Mouse (Mus musculus) hindbrain, embryonic 16.5 days (tissue): ENCODE measurements at regions not wholly inside any gene's neighbourhood (a gene's known extent, or its start where the extent isn't known, plus 50 kb on each side); places are given as distances from the start of the nearest gene placed in this dataset.

Source experiments
- ATAC-seq: fragments of 200-750 bp; cut with Nextera tagmentation; 2 replicates; pipeline ENCODE4 v1.8.0; 2017; ENCODE audit warnings: moderate TSS enrichment, moderate library complexity
- H3K27ac ChIP-seq: fragments of 300-500 bp; sonication (generic); 2 replicates; pipeline ENCODE4 v1.5.1; 2014; ENCODE audit warnings: low read depth, mild to moderate bottlenecking, control low read depth, low read length, moderate library complexity
- H3K27me3 ChIP-seq: fragments of 300-500 bp; sonication (generic); replicated peaks from 2 replicates; pipeline ENCODE4 v1.6.1; 2014; ENCODE audit warnings: low read length; ENCODE audit not compliant: control insufficient read depth, insufficient read depth
- H3K36me3 ChIP-seq: fragments of 300-500 bp; sonication (generic); 2 replicates; pipeline ENCODE4 v1.6.1; 2014; ENCODE audit warnings: mild to moderate bottlenecking, low read length, moderate library complexity, mixed read lengths; ENCODE audit not compliant: control insufficient read depth, insufficient read depth
- H3K4me1 ChIP-seq: fragments of 300-500 bp; sonication (generic); 2 replicates; pipeline ENCODE4 v1.6.1; 2014; ENCODE audit warnings: low read depth, low read length; ENCODE audit not compliant: control insufficient read depth, insufficient read depth
- H3K4me2 ChIP-seq: fragments of 300-500 bp; sonication (generic); 2 replicates; pipeline ENCODE4 v1.6.1; 2014; ENCODE audit warnings: mild to moderate bottlenecking, low read length, control low read depth, moderate library complexity
- H3K4me3 ChIP-seq: fragments of 300-500 bp; sonication (generic); 2 replicates; pipeline ENCODE4 v1.5.1; 2014; ENCODE audit warnings: mild to moderate bottlenecking, low read length, control low read depth, moderate library complexity
- H3K9ac ChIP-seq: fragments of 300-500 bp; sonication (generic); 2 replicates; pipeline ENCODE4 v1.6.1; 2014; ENCODE audit warnings: low read depth, mild to moderate bottlenecking, control low read depth, low read length, moderate library complexity
- H3K9me3 ChIP-seq: fragments of 300-500 bp; sonication (generic); 2 replicates; pipeline ENCODE4 v1.6.1; 2014; ENCODE audit warnings: mild to moderate bottlenecking, low read length, moderate library complexity; ENCODE audit not compliant: control insufficient read depth
- WGBS: fragments of 180-500 bp; shearing (Covaris S2); extraction: QIAGEN DNeasy Blood & Tissue Kit; methylation state at CpG from one replicate; pipeline ENCODE4 v1.1.7; 2014; 5-methylcytosine and 5-hydroxymethylcytosine counted together

- no peaks in the 10 kb centered on the region for H3K9me3 ChIP-seq
- no peak overlapping the region for H3K4me3 ChIP-seq
- H3K4me2 ChIP-seq: no peak overlapping the region
- WGBS: 85% methylated on average over 6 of the region's 6 CpGs
- no peaks in the 10 kb centered on the region for H3K4me1 ChIP-seq
- ATAC-seq: no peak
- H3K27me3 ChIP-seq: no peaks in the 10 kb centered on the region
- H3K36me3 ChIP-seq: no peaks in the 10 kb centered on the region
- H3K9ac ChIP-seq: no peak overlapping the region
- H3K27ac ChIP-seq: no peak overlapping the region
Measured at GRCm38 (mm10) chr7:37011180-37011754, 313.3 kb downstream of the Tshz3 start.

GRCm38 (mm10) chr7:37020078-37020477 lies 322.2 kb downstream of the Tshz3 start:
- H3K27me3 ChIP-seq: no peaks in the 10 kb centered on the region
- H3K4me1 ChIP-seq: no peaks in the 10 kb centered on the region
- H3K4me3 ChIP-seq: no peak overlapping the region
- 54% methylated on average over 3 of the region's 3 CpGs for WGBS
- no peaks in the 10 kb centered on the region for H3K36me3 ChIP-seq
- H3K9me3 ChIP-seq: no peaks in the 10 kb centered on the region
- H3K4me2 ChIP-seq: no peak overlapping the region
- H3K9ac ChIP-seq: no peak overlapping the region
- no peak overlapping the region for H3K27ac ChIP-seq
- ATAC-seq: no peak

DNA sequence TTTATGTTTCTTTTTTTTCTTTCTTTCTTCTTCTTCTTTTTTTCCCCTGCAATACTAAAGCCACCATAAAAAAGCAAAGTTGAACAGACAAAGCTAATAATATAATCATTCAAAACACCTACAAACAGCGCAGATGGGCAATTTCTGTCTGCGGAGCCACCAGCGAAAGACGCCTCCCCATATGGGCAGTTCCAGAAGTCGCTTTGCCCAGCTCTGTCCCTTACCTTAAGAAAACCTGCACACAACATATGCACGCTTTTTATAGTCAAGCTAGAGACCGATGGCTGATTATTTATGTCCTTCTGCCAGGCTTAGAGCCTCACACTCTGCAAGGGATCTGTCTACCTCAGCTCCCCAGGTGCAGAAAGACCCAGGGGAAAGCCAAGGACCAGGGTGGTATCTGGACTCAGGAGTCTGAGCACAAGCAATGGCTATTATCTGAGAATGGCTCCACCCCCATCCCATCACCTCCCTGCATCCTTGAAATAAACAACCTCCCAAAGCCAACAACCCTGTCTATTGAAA lies 326.6 kb downstream of the Tshz3 start:
- Histone ChIP-seq H3K9me3 (no peaks in the 10 kb centered on the region), H3K27ac (no peak overlapping the region), H3K4me1 (no peaks in the 10 kb centered on the region), H3K27me3 (no peaks in the 10 kb centered on the region), H3K4me3 (no peak overlapping the region), H3K9ac (no peak overlapping the region), H3K4me2 (no peak overlapping the region), H3K36me3 (no peaks in the 10 kb centered on the region)
- 87% methylated on average over 7 of the region's 7 CpGs for WGBS
- ATAC-seq: no peak

DNA sequence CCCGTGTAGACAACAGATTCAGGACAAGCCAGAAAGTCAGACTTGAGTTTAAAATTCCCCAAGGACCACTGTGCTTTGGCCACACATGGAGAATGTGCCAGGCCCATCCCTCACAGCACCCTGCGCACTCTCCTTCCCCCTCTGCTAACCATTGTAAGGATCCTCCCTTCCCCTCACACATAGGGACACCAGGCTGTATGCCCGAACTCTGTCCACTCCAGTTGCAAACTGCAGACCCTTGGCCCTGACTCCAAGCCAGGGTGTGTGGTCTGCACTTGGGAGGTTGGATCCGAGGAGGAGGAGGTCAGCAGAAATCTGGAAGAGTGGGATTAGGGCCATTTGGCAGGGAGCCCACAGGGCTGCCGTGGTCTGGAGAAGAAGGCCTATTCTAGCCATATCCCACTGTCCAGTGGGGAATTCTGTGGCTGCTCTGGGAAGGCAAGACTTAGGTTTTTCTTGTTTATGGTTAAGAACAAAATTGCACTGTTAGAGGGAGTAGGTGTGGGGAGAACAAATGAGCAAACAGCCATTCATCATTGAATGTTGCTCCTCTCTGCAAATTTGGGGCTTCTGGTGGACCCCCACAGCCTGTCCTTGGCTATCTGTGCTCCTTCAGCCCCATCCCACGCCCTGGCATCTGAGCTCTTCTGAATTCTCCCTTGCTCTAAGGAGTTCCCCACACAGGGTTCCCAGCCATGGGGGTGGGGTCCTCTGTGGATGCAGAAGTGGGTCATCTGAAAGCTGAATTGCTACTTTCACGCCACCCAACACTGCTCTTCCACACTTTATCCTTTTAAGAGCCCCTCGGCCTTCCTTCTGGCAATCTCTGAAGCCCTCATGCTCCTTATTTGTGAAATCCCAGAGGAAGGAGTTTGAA lies 366.9 kb downstream of the Tshz3 start:
- no peak overlapping the region for H3K27ac ChIP-seq
- H3K4me3 ChIP-seq: no peak overlapping the region
- no peaks in the 10 kb centered on the region for H3K36me3 ChIP-seq
- H3K9me3 ChIP-seq: no peaks in the 10 kb centered on the region
- WGBS: 79% methylated on average over 8 of the region's 8 CpGs
- ATAC-seq: no peak
- H3K4me2 ChIP-seq: no peak overlapping the region
- H3K4me1 ChIP-seq: no peaks in the 10 kb centered on the region
- H3K27me3 ChIP-seq: no peaks in the 10 kb centered on the region
- H3K9ac ChIP-seq: no peak overlapping the region

GRCm38 (mm10) chr7:37077698-37078097 lies 379.8 kb downstream of the Tshz3 start:
- H3K4me2 ChIP-seq: no peak overlapping the region
- H3K9ac ChIP-seq: no peak overlapping the region
- no peaks in the 10 kb centered on the region for H3K27me3 ChIP-seq
- no peak overlapping the region for H3K4me3 ChIP-seq
- H3K36me3 ChIP-seq: no peaks in the 10 kb centered on the region
- no peaks in the 10 kb centered on the region for H3K4me1 ChIP-seq
- 52% methylated on average over 6 of the region's 6 CpGs for WGBS
- no peak overlapping the region for H3K27ac ChIP-seq
- no peaks in the 10 kb centered on the region for H3K9me3 ChIP-seq
- no peak for ATAC-seq

DNA sequence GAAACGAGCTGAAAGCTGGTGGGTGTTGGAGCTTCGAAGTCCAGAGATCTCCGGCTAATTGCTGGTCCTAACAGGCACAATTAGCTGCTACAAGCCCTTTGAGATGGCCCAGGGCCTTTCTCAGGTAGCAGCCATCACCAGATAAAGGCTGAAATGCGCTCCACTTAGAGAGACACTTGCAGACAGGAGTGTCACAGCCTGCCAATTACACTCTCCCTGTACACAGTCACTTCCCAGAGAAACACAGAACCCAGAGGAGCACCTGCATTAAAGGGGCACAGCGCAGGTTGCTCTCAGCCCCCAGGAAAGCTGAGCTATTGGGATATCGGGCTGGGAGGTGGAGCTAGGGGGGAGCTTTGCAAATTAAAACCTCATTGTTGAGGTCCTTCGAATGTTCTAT lies 380.2 kb downstream of the Tshz3 start:
- WGBS: 59% methylated on average over 7 of the region's 7 CpGs
- Histone ChIP-seq H3K27ac (no peak overlapping the region), H3K9ac (no peak overlapping the region; the same call in 1 of the 2 replicates), H3K36me3 (no peaks in the 10 kb centered on the region), H3K4me2 (no peak overlapping the region), H3K4me3 (no peak overlapping the region), H3K27me3 (no peaks in the 10 kb centered on the region), H3K9me3 (no peaks in the 10 kb centered on the region), H3K4me1 (no peaks in the 10 kb centered on the region)
- ATAC-seq: no peak

GRCm38 (mm10) chr7:37089726-37090125 lies 391.8 kb downstream of the Tshz3 start:
- H3K4me3 ChIP-seq: no peak overlapping the region
- no peak overlapping the region for H3K4me2 ChIP-seq
- WGBS: 84% methylated on average over 3 of the region's 3 CpGs
- H3K4me1 ChIP-seq: no peaks in the 10 kb centered on the region
- H3K9ac ChIP-seq: no peak overlapping the region
- no peaks in the 10 kb centered on the region for H3K36me3 ChIP-seq
- no peak for ATAC-seq
- H3K27ac ChIP-seq: no peak overlapping the region
- H3K9me3 ChIP-seq: no peaks in the 10 kb centered on the region
- no peaks in the 10 kb centered on the region for H3K27me3 ChIP-seq

GRCm38 (mm10) chr7:37092572-37092971 lies 394.7 kb downstream of the Tshz3 start:
- no peak overlapping the region for H3K27ac ChIP-seq
- no peak overlapping the region for H3K9ac ChIP-seq
- H3K4me3 ChIP-seq: no peak overlapping the region
- ATAC-seq: no peak
- H3K27me3 ChIP-seq: no peaks in the 10 kb centered on the region
- no peak overlapping the region for H3K4me2 ChIP-seq
- H3K36me3 ChIP-seq: no peaks in the 10 kb centered on the region
- WGBS: 89% methylated on average over 6 of the region's 6 CpGs
- H3K4me1 ChIP-seq: no peaks in the 10 kb centered on the region
- no peaks in the 10 kb centered on the region for H3K9me3 ChIP-seq

GRCm38 (mm10) chr7:37093721-37094120 lies 395.8 kb downstream of the Tshz3 start:
- 71% methylated on average over 3 of the region's 3 CpGs for WGBS
- H3K4me3 ChIP-seq: no peak overlapping the region
- no peak for ATAC-seq
- H3K36me3 ChIP-seq: no peaks in the 10 kb centered on the region
- H3K4me1 ChIP-seq: no peaks in the 10 kb centered on the region
- no peaks in the 10 kb centered on the region for H3K9me3 ChIP-seq
- H3K9ac ChIP-seq: no peak overlapping the region
- no peak overlapping the region for H3K4me2 ChIP-seq
- no peaks in the 10 kb centered on the region for H3K27me3 ChIP-seq
- H3K27ac ChIP-seq: no peak overlapping the region
